Mouse (Mus musculus) 3134 (cell line): Measurements from ENCODE around the gene Rae1.

Experiments used
- DNase-seq: peaks from one replicate; pipeline ENCODE4 v3.0.0-alpha.2; 2011; ENCODE audit warnings: low spot score; ENCODE audit not compliant: insufficient read length; ENCODE audit errors: extremely low read depth

Gene Rae1

DNA sequence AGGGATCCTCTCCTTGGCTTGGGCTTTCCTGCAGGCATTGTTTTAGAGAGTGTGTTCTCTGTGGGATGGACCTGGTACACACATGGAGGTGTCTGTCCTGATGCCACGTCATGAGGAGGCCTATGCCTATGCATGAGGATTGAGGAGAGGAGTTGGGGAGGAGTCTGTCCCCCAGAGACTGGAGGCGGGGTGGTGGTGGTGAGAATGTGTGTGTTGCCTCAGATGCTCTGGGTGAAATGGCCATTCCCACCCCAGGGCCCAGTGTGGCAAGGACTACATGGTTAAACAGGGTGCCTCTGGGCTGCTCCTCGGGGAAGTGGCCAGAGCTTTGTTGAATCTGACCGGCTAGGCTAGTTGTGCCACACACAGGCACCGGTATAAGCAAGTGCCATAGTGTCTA, 26.4 kb downstream of the Rae1 start:
- no peak for DNase-seq

DNA sequence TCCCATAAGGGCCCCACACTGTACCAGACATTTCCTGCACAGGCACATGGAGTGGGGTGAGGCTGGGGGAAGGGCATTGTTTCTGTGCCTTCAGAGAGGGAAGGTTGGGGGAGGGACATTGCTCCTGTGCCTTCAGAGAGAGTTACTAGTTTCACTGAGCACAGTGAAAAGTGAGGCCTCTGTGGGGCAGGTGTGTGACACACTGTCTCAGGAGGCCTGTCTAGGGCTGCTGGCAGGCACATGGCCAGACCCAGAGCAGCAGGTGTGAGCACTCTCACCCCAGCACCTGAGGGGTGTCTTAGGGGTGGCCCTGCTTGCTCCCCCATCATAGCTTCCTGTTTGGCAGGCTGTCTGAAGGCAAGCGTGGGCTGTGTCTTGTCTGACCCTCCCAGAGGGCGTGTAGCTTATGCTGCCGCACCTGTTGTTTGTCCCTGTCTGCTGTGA, 26.8 kb downstream of the Rae1 start:
- no peak for DNase-seq

DNA sequence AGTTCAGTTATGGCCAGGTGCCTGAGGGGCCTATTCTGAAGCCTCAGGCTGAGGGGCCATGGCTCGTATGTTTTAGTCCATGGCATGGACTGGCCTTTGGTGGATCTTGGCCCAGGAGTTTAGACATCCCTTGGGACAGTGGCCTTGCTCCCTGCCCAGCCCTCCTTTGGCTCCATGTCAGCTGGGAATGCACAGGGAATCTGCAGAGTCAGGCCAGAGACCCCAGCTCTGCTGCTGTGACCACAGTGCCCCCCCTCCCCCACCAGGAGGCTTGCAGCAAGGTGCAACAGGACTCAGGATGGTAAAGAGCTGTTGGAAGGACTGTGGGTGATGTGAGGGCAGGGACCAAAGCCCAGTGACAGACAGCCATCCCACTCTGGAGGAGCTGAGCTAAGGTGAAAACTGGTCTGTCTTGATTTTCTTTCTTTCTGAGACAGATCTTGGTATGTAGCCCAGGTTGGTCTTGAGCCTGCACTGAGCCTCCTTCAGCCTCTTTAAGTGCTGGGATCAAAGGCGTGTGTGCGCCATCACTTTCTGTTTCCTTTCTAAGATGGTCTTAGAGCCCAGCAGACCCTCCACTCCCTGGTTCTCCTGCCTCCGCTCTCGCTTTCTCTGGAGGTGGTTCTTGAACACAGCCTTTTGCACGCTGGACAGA, 27.4 kb downstream of the Rae1 start:
- DNase-seq, result no peak

DNA sequence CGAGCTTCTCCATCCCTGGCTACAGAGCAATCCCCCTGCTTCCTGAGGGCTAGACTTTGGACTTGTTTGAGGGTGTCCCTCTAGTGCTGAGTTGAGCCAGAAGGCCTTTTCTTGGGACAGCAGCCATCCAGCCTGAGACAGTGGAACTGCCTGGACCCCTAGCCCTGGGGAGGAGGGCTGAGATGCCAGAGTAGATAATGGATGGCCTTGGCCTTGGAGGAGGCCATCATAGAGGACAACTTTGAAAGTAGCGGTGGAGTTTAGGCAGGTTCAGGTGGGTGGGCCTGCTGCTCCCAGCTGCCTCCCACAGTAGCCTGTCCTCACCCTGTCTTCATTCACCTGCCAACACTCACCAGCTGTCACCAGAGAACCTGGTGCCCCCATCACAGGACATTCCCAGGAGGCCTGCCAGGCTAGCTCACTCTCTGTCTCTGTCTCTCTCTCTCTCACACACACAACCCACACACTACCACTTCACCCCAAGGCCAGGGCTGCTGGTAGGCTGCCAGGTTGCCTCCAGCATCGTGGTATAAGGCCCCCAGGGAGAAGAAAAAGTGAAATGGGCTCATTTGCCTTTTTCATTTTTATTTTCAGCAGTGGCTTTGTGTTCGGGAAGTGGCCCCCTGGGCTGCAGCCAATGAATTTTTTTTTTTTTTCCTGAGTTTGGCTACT, 28.0 kb downstream of the Rae1 start:
- DNase-seq, result peak; percentile 43

DNA sequence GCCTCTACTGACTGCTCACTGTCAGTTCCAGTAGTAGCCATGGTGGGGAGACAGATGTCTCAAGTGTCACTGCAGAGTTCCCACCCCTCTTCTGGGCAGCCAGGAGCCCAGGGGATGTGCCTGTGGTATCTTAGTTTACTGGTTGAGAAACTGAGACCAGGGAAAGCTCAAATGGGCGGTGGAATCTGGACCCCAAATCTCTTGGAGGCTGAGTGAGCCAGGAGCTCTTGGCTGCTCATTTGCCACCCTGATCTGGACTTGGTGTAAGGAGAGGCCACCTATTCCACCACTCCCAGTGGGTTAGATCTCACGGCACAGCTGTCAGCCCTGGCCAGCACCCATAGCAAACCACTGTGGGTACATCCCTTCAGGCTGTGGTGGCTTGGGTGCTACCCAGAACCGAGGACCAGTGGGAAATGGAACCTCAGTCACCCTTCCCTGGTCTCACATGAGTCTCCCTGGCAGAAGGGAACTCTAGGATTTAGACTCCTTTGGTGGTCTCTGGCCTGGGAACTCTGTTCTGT, 28.7 kb downstream of the Rae1 start:
- no peak for DNase-seq

DNA sequence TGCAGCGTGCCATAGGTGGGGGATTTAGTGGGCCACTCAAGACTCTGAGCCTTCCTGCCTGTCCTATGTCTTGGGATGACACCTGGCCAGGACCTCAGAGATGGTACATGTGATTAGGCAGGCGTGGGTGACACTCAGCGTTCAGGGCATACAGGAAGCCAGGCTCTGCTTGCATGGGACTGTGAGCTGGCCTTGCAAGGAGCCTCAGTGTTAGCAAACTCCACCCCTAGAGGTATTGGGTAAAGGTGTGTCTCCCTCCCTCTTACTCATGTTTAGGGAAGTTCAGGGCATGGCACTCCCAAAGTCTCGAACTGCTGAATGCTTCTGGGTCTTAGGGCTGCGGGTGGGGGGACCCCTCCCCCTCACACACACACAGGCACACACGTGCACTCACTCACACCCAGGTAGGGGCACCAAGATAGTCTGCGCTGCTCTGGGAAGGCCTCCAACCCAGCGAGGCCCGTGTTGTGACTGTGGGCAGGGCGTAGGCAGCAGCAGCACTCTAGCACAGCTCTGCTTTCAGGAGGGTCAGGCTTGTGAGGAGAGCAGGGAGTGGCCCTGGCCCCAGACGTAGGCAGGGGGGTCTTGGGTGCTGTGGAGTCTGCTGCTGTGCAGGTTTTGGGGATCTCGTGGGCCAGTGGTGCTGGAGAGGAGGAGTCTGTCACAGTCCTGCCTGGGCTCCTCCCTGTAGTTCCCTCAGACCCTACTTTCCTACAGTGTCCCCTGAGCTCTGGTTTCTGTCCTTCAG, 30.8 kb downstream of the Rae1 start:
- DNase-seq, result no peak

DNA sequence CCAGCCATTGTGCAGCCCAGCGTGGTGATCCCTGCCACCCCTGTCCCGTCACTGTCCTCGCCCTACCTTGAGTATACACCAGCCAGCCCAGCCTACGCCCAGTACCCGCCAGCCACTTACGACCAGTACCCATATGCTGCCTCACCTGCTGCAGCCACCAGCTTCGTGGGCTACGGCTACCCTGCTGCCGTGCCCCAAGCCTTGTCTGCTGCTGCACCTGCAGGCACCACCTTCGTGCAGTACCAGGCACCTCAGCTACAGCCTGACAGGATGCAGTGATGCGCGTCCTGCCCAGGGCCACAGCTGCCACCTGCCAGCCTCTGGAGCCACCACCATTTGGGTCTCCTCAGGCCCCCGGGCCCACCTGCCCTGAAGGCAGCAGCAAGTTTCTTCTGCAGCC, 33.6 kb downstream of the Rae1 start:
- no peak for DNase-seq

DNA sequence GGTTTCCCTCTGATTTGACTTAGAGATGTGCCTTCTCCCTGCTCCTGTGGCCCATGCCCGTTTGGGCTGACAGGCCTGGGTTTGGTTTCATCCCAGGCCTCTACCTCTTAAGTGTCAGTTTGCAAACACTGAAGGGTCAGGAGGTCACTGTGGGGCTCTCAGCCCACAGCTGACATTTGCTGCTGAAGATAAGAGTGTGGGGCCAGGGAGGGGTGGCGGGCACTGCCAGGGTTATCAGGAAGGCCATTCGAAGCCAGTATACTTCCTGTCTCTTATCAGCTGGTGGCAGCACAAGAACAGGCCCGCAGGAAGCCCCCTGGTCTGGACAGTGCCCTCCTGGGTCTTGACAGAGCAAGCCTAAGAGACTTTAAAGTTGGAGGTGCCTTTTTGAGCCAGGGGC, 35.1 kb downstream of the Rae1 start:
- DNase-seq, result no peak

DNA sequence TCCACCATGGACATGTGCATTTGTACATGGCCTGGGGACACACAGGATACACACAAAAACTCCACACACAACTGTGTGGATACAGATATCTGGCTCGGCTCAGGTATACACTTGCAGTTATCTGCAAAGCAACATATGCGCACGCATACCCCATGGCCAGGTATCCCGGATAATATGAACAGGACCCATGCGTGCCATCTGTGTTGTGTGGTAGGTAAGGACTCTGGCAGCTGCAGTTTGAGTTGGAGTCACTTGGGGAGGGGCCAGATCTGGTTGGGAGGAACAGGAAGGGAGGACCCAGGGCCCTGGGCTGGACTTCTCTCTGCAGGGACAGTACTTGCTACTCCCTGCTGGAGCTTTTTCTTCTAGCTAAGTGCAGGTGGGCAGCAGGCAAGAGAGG, 35.7 kb downstream of the Rae1 start:
- DNase-seq, result no peak

DNA sequence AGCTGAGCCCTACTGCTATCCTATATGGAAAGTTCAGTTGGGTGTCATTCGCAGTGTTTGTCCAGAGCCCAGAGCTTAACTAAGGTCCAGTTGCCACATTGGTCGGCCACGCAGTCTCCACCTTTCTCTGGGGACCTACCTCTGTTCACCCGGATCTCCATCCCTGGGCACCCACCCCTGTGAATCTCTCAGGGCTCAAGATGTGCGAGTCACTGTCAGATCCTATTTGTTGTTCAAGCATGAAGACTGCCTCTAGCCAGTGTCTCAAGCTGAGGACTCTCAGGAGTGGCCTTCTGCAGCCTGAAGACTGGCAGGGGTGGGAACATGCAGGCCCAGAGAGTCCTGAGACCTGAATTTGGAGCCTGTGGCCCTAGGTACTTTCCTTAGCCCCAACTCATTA, 36.1 kb downstream of the Rae1 start:
- no peak for DNase-seq

DNA sequence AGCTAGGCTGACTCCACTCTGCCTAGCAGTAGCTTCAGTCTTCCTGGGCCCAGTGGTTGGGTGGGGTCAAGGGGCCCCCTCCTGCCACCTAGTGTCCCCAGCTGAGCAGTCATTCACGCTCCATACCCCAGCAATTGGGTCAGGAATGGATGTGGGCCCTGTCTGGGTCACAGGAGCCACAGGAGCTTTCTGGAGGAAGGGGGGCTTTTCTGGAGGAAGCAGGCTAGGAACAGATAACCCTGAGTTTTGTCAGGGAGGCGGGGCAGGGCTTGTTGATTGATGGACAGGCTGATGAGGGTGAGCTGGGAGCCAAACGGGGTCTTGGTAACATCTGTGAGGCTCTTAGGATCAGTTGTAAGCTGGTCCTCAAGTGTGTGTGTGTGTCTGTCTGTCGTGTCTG, 36.7 kb downstream of the Rae1 start:
- DNase-seq, result no peak

DNA sequence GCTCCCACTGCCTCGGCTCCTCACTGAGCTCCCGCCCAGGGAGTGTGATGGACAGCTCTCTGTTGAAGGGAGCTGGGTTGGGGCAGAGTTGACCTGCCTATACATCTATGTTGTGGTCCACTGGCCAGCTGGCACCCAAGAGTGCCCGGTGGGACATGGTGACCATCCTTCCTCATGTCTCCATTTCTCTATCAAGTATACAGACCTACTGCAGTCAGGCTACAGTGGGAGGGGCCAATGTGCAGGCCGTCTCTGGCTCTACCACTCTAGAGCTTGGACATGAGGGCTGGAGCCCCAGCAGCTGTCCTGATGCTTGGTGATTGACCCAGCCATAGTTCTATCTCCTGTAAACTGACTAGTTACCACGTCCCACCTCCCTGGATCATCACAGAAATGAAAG, 37.4 kb downstream of the Rae1 start:
- DNase-seq, result no peak

DNA sequence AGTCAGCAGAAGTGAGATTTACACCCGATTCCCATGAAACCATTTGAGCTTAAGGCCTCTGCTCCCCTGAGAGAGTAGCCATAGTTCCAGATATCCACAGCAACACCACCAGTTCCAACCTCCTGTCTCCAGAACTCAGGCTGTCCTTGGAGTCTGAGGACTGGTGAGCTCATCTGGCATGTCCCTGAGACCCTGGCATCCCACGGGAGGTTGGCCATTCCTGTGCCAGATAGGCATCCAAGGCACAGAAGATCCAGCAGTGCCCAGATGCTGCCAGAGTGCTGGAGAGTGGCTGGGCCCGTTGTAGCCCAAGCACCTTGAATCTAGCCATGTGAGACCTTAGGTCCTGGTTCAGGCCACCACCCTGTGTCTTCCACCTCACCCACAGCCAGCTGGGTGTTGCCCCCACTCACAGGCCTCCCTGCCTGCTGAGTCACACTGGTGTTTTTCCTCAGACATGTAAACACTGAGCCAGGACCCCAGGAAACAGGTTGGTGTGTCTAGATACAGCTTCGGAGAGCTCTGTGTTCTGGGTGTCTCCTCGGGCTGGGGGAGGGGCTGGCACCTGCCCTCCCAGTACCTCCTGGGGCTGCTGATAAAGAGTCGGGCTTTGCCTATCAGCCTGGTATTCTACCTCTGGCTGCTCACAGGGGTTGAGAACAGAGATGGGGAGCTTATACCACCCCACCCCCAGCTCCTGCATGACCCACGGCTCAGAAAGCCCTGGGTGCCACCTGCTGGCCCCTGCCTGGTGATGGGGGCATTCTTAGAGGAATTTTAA, 38.1 kb downstream of the Rae1 start:
- DNase-seq, result no peak

DNA sequence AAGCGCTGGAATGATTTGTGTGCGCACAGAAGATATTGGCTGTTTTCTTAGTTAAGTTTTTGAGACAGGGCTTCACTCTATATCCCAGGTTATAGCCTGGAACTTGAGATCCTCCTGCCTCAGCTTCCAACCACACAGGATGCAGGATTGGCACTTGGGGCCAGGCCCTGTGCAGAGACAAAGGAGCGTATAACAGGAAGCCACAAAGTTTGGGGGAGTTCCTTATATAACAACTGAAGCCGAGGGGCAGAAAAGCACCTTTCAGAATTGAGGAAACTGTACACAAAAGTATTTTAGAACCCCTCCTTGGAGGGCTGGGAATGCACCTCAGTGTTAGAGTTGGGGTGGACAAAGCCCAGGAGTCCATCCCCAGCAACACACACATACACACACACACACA, 39.1 kb downstream of the Rae1 start:
- no peak for DNase-seq

DNA sequence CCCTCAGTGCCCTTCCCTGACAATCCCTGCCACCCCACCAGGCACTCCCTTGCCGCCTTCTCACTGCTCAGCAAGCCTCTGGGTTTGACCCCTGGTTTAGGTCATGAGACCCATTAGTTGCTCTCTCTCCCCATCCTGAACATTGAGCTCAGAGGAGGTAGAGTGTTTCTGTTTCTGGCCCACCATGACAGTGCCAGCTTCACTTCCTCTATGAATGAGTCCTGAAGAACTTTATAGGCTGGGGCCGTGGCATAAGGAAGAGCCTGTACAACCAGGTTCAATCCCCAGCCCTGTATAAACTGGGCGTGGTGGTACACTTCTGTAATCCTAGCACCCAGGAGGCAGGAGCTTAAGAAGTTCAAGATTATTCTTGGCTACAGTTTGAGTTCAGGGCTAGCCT, 40.9 kb downstream of the Rae1 start:
- no peak for DNase-seq

DNA sequence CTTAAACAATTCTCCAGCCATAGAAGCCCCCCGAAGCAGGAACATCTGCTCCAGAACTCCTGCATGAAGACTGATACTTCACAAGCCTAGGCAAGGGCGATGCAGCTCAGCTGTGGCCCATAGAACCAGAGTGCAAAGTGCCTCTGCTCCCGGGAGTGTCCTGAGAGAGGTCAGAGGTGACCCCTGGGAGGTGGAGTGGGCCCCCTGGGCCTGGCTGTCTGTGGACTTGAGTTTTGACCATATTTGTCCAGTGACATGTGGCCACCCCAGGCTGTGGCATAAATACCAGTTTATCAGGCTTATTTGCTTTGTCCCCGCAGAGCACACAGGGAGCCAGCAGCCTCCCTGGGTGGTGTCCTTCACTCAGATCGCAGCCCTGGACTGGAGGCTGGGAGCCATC, 41.3 kb downstream of the Rae1 start:
- DNase-seq, result no peak

DNA sequence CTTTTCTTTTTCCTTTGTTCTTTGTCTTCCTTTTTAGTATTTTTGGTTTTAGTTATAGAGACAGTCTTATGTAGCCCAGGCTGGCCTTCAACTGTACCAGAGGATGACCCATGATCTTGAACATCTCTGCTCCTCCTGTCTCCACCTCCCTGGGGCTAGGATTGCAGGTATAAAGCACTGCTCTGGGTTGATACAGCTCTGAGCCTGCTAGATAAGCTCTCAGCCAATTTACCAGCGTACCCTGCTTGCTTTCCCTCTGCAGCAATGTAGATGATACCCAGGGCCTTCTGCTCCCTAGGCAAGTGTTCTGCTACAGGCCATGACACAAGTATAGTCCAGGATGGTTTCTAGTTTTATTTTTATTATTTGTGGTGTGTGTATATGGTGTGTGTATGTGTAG, 42.0 kb downstream of the Rae1 start:
- no peak for DNase-seq

DNA sequence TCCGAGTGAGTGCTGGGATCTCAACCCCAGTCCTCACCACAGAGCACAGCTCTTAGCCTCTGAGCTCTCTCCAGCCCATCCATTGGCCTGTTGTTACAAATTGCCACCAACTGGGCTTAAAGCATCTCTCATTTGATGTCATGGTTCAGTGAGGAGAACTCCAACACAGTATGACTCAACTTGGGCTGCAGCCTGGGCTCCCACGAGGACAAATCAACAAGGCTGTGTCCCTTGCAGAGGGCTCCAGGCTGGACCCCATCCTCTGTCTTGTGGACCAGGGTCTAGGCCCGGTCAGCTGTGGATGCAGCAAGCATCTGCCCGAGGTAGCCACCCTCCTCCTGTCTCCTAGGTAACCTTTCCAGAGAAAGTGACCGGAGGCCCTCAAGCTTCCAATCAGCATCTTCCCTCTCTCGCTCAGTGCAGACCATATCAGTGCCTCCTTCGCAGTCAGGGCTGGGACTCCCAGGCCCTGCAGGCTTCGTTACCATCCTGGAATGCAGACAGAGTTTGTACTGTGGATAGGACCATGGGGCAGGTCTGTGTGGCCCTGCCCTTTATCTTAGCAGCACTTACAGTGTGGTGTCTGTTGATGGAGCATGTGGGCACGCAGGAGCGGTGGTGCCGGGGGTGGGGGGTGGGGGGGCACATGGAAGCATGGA, 42.7 kb downstream of the Rae1 start:
- DNase-seq, result no peak

DNA sequence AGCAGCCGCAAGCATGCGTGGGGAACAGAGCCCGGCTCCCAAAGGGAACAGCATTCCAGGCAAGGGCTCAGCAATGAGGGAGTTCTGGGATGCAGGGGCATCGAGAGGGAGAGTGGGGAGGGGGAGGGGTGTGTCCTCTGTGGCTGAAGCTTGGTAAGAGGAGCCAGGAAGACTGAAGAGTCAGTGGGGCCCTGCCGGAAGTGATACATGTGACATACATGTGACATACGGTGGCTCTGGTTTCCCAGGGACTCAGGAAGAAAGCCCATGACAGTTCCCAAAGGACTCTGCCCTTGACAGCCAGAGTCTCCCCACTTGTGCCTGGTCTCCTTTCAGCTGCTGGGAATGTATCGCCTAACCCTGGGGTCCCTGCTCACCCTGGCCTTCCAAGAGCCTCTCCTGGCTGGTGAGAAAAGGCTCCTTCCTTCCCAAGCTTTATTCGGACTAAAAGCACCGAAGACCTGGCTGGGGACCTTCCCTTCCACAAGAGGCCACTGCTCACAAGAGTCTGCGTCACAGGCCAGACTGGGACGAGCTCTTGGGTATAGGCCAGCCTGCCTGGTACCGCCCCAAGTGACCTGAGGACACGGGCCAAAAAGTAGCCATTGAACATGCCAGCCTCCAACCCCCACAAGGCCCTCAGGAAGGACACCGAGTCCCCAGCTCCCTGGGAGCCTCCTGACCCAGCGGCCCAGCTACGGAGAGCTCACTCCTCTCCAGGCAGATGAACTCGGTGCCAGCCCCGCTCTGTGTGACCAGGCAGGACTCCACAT, 44.5 kb downstream of the Rae1 start:
- peak; percentile 78 for DNase-seq
